Mouse (Mus musculus) hematopoietic stem cell, adult 5-6 weeks (primary cell): ENCODE results near the gene Mpp2. TPM values are rescaled to one million over a fixed set of nuclear protein-coding genes. Genes with fewer than 3 reads are reported as not detected.

Experiments used
- ATAC-seq, 2 experiments: fragments of 125-278 bp in 1 of 2; replicated peaks in 1 of 2; 2 replicates each; pipeline ENCODE4 v1.8.0; 2016 to 2017; ENCODE audit warnings: inconsistent platforms in 2 of 2, mild to moderate bottlenecking in 2 of 2, moderate number of reproducible peaks in 2 of 2, low read depth in 1 of 2, moderate TSS enrichment in 1 of 2; ENCODE audit not compliant: low FRiP score in 2 of 2, poor library complexity in 2 of 2, severe bottlenecking in 2 of 2, insufficient read depth in 1 of 2, low TSS enrichment in 1 of 2
- total RNA-seq: library from RNA; stranded (forward); fragments of 172-1452, 232-1000 nt; gene quantifications from 2 replicates; pipeline ENCODE4 v1.2.3, GENCODE M21; 2017

Mpp2 gene
- total RNA-seq, 1 experiment from 2014 or later, result 4.1 TPM

GRCm38 (mm10) chr11:102084159-102084558 is 4.2 kb downstream of the Mpp2 start:
- ATAC-seq, result no peak

- no peak for ATAC-seq
Measured at GRCm38 (mm10) chr11:102083193-102083592, 5.1 kb downstream of the Mpp2 start.

- ATAC-seq, result 0 out of 4 replicates have a peak, but pooled peaks have one; percentile 17 to 25
Measured at GRCm38 (mm10) chr11:102082322-102082721, 6.0 kb downstream of the Mpp2 start.

GRCm38 (mm10) chr11:102073722-102074121 is 14.6 kb downstream of the Mpp2 start:
- ATAC-seq, result no peak

- ATAC-seq, result no peak
Measured at GRCm38 (mm10) chr11:102072729-102073128, 15.6 kb downstream of the Mpp2 start.

- ATAC-seq, result no peak
Measured at GRCm38 (mm10) chr11:102070426-102070825, 17.9 kb downstream of the Mpp2 start.

- no peak for ATAC-seq
Measured at GRCm38 (mm10) chr11:102069633-102070032, 18.7 kb downstream of the Mpp2 start.

GRCm38 (mm10) chr11:102068969-102069368 is 19.3 kb downstream of the Mpp2 start:
- ATAC-seq, result no peak; a peak in 1 of 4 replicates

GRCm38 (mm10) chr11:102063076-102063475 is 25.2 kb downstream of the Mpp2 start:
- ATAC-seq, result no peak

- no peak for ATAC-seq
Measured at GRCm38 (mm10) chr11:102061941-102062473, 26.3 kb downstream of the Mpp2 start.

- ATAC-seq, result peak; percentile 81 to 85
Measured at GRCm38 (mm10) chr11:102061236-102061940, 26.9 kb downstream of the Mpp2 start.

- peak; percentile 42 to 69; a peak in 2 of 4 replicates for ATAC-seq
Measured at GRCm38 (mm10) chr11:102053847-102054246, 34.5 kb downstream of the Mpp2 start.

- ATAC-seq, result no peak
Measured at GRCm38 (mm10) chr11:102053183-102053582, 35.1 kb downstream of the Mpp2 start.

GRCm38 (mm10) chr11:102052697-102053096 is 35.6 kb downstream of the Mpp2 start:
- no peak for ATAC-seq

- ATAC-seq, result no peak
Measured at GRCm38 (mm10) chr11:102051954-102052353, 36.4 kb downstream of the Mpp2 start.

- ATAC-seq, result no peak
Measured at GRCm38 (mm10) chr11:102051541-102051940, 36.8 kb downstream of the Mpp2 start.

- ATAC-seq, result no peak
Measured at GRCm38 (mm10) chr11:102049875-102050482, 38.3 kb downstream of the Mpp2 start.

GRCm38 (mm10) chr11:102046607-102047006 is 41.7 kb downstream of the Mpp2 start:
- no peak for ATAC-seq
